Mouse (Mus musculus) kidney, postnatal 10 days (tissue): ENCODE measurements at regions not wholly inside any gene's neighbourhood (a gene's known extent, or its start where the extent isn't known, plus 50 kb on each side); places are given as distances from the start of the nearest gene placed in this dataset.

Source experiments
- DNase-seq: peaks from one replicate; pipeline ENCODE4 v3.0.0; 2021; ENCODE audit warnings: mixed read lengths

DNA sequence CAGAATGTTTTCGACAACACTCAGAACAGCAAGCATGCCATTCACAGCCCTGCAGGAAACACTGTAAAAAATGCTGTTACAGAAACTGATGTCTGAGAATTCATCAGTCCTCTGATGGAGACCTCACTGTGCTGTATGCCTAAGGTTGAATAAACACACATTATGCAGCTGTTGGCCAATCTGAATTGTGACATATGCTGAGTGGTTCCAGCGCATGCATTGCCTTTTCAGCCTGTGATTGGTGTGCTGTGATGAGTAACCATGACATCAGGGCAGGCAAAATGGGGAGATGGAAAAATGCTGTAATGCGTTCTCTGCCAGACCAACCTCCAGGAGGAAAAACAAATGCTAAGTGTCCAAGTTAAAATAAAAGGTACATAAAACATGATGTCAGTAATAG lies 620.3 kb downstream of the Utrn start:
- DNase-seq = no peak

DNA sequence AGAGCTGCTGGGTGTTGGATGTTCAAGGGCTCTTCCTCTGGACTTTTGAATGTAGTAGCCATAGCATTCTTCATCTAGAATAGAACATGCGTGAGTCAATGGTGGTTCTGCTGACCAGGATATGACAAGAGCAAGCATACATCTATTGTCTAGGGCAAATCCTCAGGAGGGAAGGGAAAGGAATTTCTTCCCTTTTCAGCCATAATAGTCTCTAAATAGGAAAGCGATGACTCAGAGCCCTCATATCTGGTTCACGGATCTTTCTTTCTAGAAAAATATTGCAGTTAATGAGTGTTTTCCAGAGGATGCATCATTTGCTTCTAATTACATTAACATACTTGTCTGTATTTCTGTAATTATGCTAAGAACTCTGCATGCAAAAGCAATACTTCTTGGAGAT lies 615.9 kb downstream of the Utrn start:
- no peak for DNase-seq

DNA sequence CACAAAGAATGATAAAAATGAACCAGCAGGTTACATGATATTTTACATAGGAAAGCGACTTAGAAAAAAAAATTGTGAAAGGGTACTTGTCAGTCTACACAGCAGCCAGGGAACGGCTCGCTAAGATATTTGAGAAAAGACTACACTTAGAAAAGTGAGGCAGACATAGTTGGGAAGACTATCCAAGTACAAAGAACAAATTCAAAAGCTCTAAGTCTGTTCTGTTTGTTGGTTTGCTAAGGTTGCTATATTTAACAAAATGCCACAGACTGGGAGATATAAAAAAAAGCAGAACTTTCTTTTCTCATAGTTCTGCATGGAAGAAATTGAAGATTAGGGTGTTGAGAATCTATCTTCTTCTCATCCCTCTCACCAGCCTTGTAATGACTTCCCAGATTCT lies 583.5 kb downstream of the Utrn start:
- no peak for DNase-seq

DNA sequence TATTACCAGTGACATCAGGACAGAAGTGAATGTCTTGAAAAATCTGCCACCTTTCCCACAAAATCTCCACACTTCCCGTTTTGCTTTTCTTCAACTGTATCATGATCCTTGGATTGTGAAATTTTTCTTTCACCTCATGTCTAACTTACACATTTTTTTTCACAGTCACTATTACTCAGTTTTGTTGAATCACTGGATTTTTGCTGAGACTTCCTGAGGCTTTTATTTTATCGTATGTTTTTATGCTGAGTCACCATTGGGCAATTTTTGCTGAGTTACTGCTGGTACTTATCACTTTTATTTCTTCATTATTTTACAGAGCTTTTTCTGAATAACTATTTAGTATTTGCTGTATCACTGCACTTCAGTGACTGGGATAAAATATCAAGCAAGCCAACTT lies 570.3 kb downstream of the Utrn start:
- DNase-seq = no peak

DNA sequence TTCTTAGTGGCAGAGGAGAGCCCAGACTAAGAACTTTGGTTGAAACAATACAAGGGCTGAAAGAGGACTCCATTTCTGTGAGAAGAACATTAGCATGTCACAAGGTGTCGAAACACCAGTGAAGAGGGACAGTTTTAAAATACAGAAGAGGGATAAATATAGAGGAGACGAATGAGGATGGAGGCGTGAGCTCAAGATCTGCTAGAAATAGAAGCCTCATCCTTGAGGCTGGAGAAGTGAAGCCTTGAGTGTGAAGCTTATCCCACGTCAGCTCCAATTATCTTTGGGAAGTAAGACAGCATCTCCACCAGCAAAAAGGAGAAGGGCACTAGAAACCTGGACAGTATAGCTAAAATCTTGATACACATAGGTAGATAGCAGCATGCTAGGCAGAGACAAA lies 566.8 kb downstream of the Utrn start:
- DNase-seq = no peak

DNA sequence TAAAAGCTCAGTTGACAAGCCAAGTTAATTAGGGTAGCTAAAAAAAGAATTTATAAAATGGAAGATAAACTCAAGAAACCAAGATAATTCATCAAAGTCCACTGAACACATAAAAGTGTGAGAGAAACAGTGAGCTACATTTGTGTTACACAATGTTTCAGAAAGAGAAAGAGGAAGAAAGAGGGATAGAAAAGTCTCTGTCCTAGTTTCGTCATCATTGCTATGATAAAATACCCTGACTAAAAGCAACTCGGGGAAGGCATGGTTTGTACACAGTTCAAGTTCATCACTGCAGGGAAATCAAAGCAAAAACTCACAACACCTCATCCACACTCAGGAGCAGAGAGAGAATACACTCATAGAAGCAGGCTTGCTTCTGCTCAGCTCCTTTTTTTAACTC lies 548.9 kb downstream of the Utrn start:
- DNase-seq = no peak
